Mouse (Mus musculus) left cerebral cortex, postnatal 36 days (tissue): ENCODE data around the gene Tulp2. TPM values are rescaled to one million over a fixed set of nuclear protein-coding genes. Genes with fewer than 3 reads are reported as not detected.

Source experiments
- DNase-seq, 2 experiments: peaks; one replicate each; pipeline ENCODE4 v3.0.0; 2021 to 2022; ENCODE audit warnings: low spot score in 2 of 2, mixed read lengths in 1 of 2
- intact Hi-C: fragments of 180-260 bp; cut with DNase I; formaldehyde crosslinking; loops from one replicate; pipeline ENCODE4 v1.15.1; 2025
- total RNA-seq, 2 experiments: library from RNA; stranded (reverse); gene quantifications; 2 replicates each; pipeline ENCODE4 v1.2.3; 2021

The Tulp2 gene
- total RNA-seq, 2 experiments from 2014 or later = not detected

- no peak for DNase-seq
- intact Hi-C loops = no loop called here
Observed at GRCm38 (mm10) chr7:45535676-45536075, 54.0 kb downstream of the Tulp2 start.

GRCm38 (mm10) chr7:45537602-45538001 is 55.9 kb downstream of the Tulp2 start:
- no peak for DNase-seq
- intact Hi-C loops = no loop called here

GRCm38 (mm10) chr7:45538163-45539041 is 56.7 kb downstream of the Tulp2 start:
- DNase-seq = peak; percentile 63 to 66
- intact Hi-C loops = no loop called here

GRCm38 (mm10) chr7:45539095-45539494 is 57.4 kb downstream of the Tulp2 start:
- DNase-seq = no peak
- intact Hi-C loops = no loop called here

GRCm38 (mm10) chr7:45540213-45540612 is 58.5 kb downstream of the Tulp2 start:
- DNase-seq = no peak
- intact Hi-C loops = no loop called here

GRCm38 (mm10) chr7:45544525-45544924 is 62.8 kb downstream of the Tulp2 start:
- DNase-seq = no peak
- intact Hi-C loops = no loop called here

GRCm38 (mm10) chr7:45549641-45550436 is 68.2 kb downstream of the Tulp2 start:
- intact Hi-C loops = no loop called here

GRCm38 (mm10) chr7:45550821-45551511 is 69.3 kb downstream of the Tulp2 start:
- DNase-seq = no peak
- intact Hi-C loops = no loop called here

More at GRCm38 (mm10) chr7:45549641-45550436, 68.2 kb downstream of the Tulp2 start:
- no peak for DNase-seq

GRCm38 (mm10) chr7:45551512-45551883 is 69.8 kb downstream of the Tulp2 start:
- DNase-seq = no peak
- intact Hi-C loops = no loop called here

GRCm38 (mm10) chr7:45553519-45553918 is 71.8 kb downstream of the Tulp2 start:
- no peak for DNase-seq
- intact Hi-C loops = no loop called here

GRCm38 (mm10) chr7:45553990-45554389 is 72.3 kb downstream of the Tulp2 start:
- DNase-seq = no peak
- intact Hi-C loops = loop anchor here (2.0 kb wide), 1 partner anchor 37 kb away; no protein-coding TSS in a partner anchor

- intact Hi-C loops = loop anchor here (2.0 kb wide), 1 partner anchor 36 kb away; no protein-coding TSS in a partner anchor
- no peak for DNase-seq
Observed at GRCm38 (mm10) chr7:45554744-45555143, 73.1 kb downstream of the Tulp2 start, which contains the start of gene Hsd17b14. Gene Hsd17b14 (plus strand): TSS chr7:45554893.

- intact Hi-C loops = loop anchor here (2.0 kb wide), 1 partner anchor 35 kb away; no protein-coding TSS in a partner anchor
- DNase-seq = peak; percentile 64 to 65
Observed at GRCm38 (mm10) chr7:45555787-45556186, 74.1 kb downstream of the Tulp2 start.

GRCm38 (mm10) chr7:45558907-45559306 is 77.2 kb downstream of the Tulp2 start:
- intact Hi-C loops = no loop called here
- no peak for DNase-seq

- intact Hi-C loops = loop anchor here (2.0 kb wide), 1 partner anchor 83 kb away; no protein-coding TSS in a partner anchor
- DNase-seq = no peak
Observed at GRCm38 (mm10) chr7:45560241-45560640, 78.6 kb downstream of the Tulp2 start.

- intact Hi-C loops = loop anchor here (2.0 kb wide), 1 partner anchor 84 kb away; no protein-coding TSS in a partner anchor
- peak; percentile 62 to 78 for DNase-seq
Observed at GRCm38 (mm10) chr7:45560843-45561623, 79.4 kb downstream of the Tulp2 start.

GRCm38 (mm10) chr7:45561624-45562520 is 80.2 kb downstream of the Tulp2 start:
- intact Hi-C loops = loop anchor here (2.0 kb wide), 1 partner anchor 85 kb away; no protein-coding TSS in a partner anchor
- no peak for DNase-seq

GRCm38 (mm10) chr7:45564811-45565210 is 83.1 kb downstream of the Tulp2 start:
- intact Hi-C loops = no loop called here
- no peak for DNase-seq
